Mouse (Mus musculus) heart, postnatal 0 days (tissue): ENCODE results near the gene Gm45213. TPM values are rescaled to one million over a fixed set of nuclear protein-coding genes. Genes with fewer than 3 reads are reported as not detected.

Experiments
- ATAC-seq: fragments of 200-750 bp; cut with Nextera tagmentation; 2 replicates; pipeline ENCODE4 v1.8.0; 2017; ENCODE audit warnings: low read depth, moderate number of reproducible peaks, moderate library complexity; ENCODE audit not compliant: insufficient read depth
- DNase-seq: peaks from one replicate; pipeline ENCODE4 v3.0.0-alpha.2; 2016; ENCODE audit warnings: low spot score
- H3K27ac ChIP-seq: fragments of 300-500 bp; sonication (generic); 2 replicates; pipeline ENCODE4 v1.5.1; 2014; ENCODE audit warnings: low read depth, mild to moderate bottlenecking
- H3K27me3 ChIP-seq: fragments of 300-500 bp; sonication (generic); 2 replicates; pipeline ENCODE4 v1.6.1; 2014; ENCODE audit warnings: low read length, mixed read lengths; ENCODE audit not compliant: control insufficient read depth, insufficient read depth
- H3K36me3 ChIP-seq: fragments of 300-500 bp; sonication (generic); replicated peaks from 2 replicates; pipeline ENCODE4 v1.6.1; 2014; ENCODE audit warnings: low read length, mixed read lengths; ENCODE audit not compliant: control insufficient read depth, insufficient read depth
- H3K4me1 ChIP-seq: fragments of 300-500 bp; sonication (generic); 2 replicates; pipeline ENCODE4 v1.6.1; 2014; ENCODE audit warnings: antibody characterized with exemption; ENCODE audit not compliant: control insufficient read depth, insufficient read depth
- H3K4me2 ChIP-seq: fragments of 300-500 bp; sonication (generic); 2 replicates; pipeline ENCODE4 v1.6.1; 2014; ENCODE audit warnings: low read depth, mild to moderate bottlenecking, low read length, moderate library complexity
- H3K4me3 ChIP-seq: fragments of 300-500 bp; sonication (generic); 2 replicates; pipeline ENCODE4 v1.5.1; 2014; ENCODE audit warnings: low read depth, low read length
- H3K9ac ChIP-seq: fragments of 300-500 bp; sonication (generic); replicated peaks from 2 replicates; pipeline ENCODE4 v1.6.1; 2014; ENCODE audit warnings: low read depth, low read length, mixed read lengths
- H3K9me3 ChIP-seq: fragments of 300-500 bp; sonication (generic); replicated peaks from 2 replicates; pipeline ENCODE4 v1.6.1; 2016; ENCODE audit warnings: low read length; ENCODE audit not compliant: control insufficient read depth
- CTCF ChIP-seq: IDR thresholded peaks from 2 replicates; pipeline ENCODE4 v1.5.1; 2016; ENCODE audit warnings: antibody characterized with exemption, control low read depth, low read depth
- EP300 ChIP-seq: IDR thresholded peaks from 2 replicates; pipeline ENCODE4 v1.6.1; 2016; ENCODE audit warnings: antibody characterized with exemption, low read depth
- WGBS: fragments of 180-500 bp; shearing (Covaris S2); extraction: QIAGEN DNeasy Blood & Tissue Kit; methylation state at CpG from one replicate; pipeline ENCODE4 v1.1.7; 2014; 5-methylcytosine and 5-hydroxymethylcytosine counted together
- polyA plus RNA-seq: library from polyadenylated mRNA; unstranded; fragments of >200 nt; fragmentation: Nextera tagmentation; extraction: Ambion mirVana; gene quantifications from 2 replicates; pipeline ENCODE4 v1.2.1, GENCODE M21; 2015
- total RNA-seq: library from RNA; depleted of rRNA; stranded (reverse); fragments of >200 nt; gene quantifications from 2 replicates; pipeline ENCODE4 v1.2.3, GENCODE M21; 2014; ENCODE audit warnings: low replicate concordance

Gm45213 gene
- total and polyA plus RNA-seq, 2 experiments from 2014 or later: not detected

GRCm38 (mm10) chr7:66005066-66005465, 38.3 kb upstream of the Gm45213 start:
- Histone ChIP-seq H3K36me3 (no peaks in the 10 kb centered on the region), H3K27me3 (no peaks in the 10 kb centered on the region), H3K4me3 (no peak overlapping the region), H3K4me1 (no peaks in the 10 kb centered on the region), H3K27ac (no peak overlapping the region), H3K9ac (no peak overlapping the region), H3K4me2 (no peak overlapping the region), H3K9me3 (no peaks in the 10 kb centered on the region)
- 85% methylated on average over 10 of the region's 10 CpGs for WGBS
- TF ChIP-seq EP300 (no peak), CTCF (no peak)
- ATAC-seq (no peak), DNase-seq (no peak)

- DNase-seq (no peak), ATAC-seq (no peak)
- TF ChIP-seq CTCF (no peak), EP300 (no peak)
- Histone ChIP-seq H3K9me3 (no peaks in the 10 kb centered on the region), H3K4me3 (no peak overlapping the region), H3K27me3 (no peaks in the 10 kb centered on the region), H3K9ac (no peak overlapping the region), H3K4me1 (no peaks in the 10 kb centered on the region), H3K27ac (no peak overlapping the region), H3K36me3 (no peaks in the 10 kb centered on the region), H3K4me2 (no peak overlapping the region)
- 77% methylated on average over 11 of the region's 11 CpGs for WGBS
Observed at GRCm38 (mm10) chr7:66008161-66008891, 35.1 kb upstream of the Gm45213 start.

GRCm38 (mm10) chr7:66008892-66009273, 34.5 kb upstream of the Gm45213 start:
- ATAC-seq: no peak
- H3K36me3 ChIP-seq: no peaks in the 10 kb centered on the region
- DNase-seq: no peak
- no peaks in the 10 kb centered on the region for H3K9me3 ChIP-seq
- no peak overlapping the region for H3K9ac ChIP-seq
- H3K4me3 ChIP-seq: no peak overlapping the region
- no peak overlapping the region for H3K4me2 ChIP-seq
- no peaks in the 10 kb centered on the region for H3K27me3 ChIP-seq
- H3K27ac ChIP-seq: no peak overlapping the region
- WGBS: 86% methylated on average over 16 of the region's 16 CpGs
- TF ChIP-seq CTCF: no peak
- TF ChIP-seq EP300: no peak
- H3K4me1 ChIP-seq: no peaks in the 10 kb centered on the region

- Histone ChIP-seq H3K9ac (no peak overlapping the region), H3K4me3 (no peak overlapping the region), H3K36me3 (no peaks in the 10 kb centered on the region), H3K4me2 (no peak overlapping the region), H3K27me3 (no peaks in the 10 kb centered on the region), H3K27ac (no peak overlapping the region), H3K4me1 (no peaks in the 10 kb centered on the region), H3K9me3 (no peaks in the 10 kb centered on the region)
- ATAC-seq: no peak
- 75% methylated on average over 6 of the region's 6 CpGs for WGBS
- no peak for DNase-seq
- TF ChIP-seq CTCF (no peak), EP300 (no peak)
Observed at GRCm38 (mm10) chr7:66010518-66010917, 32.9 kb upstream of the Gm45213 start.

- no peak overlapping the region for H3K27ac ChIP-seq
- H3K4me2 ChIP-seq: no peak overlapping the region
- H3K9ac ChIP-seq: no peak overlapping the region
- no peaks in the 10 kb centered on the region for H3K36me3 ChIP-seq
- no peak overlapping the region for H3K4me3 ChIP-seq
- TF ChIP-seq EP300: no peak
- TF ChIP-seq CTCF: peak; percentile 66
- no peaks in the 10 kb centered on the region for H3K4me1 ChIP-seq
- DNase-seq (peak; percentile 8), ATAC-seq (no peak)
- H3K9me3 ChIP-seq: no peaks in the 10 kb centered on the region
- H3K27me3 ChIP-seq: no peaks in the 10 kb centered on the region
- WGBS: 73% methylated on average over 2 of the region's 2 CpGs
Observed at GRCm38 (mm10) chr7:66027747-66028146, 15.7 kb upstream of the Gm45213 start.
